Mouse (Mus musculus) kidney, embryonic 16.5 days (tissue): Measurements from ENCODE around the gene Syt1. TPM values are rescaled to one million over a fixed set of nuclear protein-coding genes. Genes with fewer than 3 reads are reported as not detected.
A peak's percentile ranks its signal among the peaks of the same experiment; 100 is the strongest.

Experiments
- ATAC-seq: fragments of 200-750 bp; cut with Nextera tagmentation; 2 replicates; pipeline ENCODE4 v1.8.0; 2017; ENCODE audit warnings: moderate TSS enrichment; ENCODE audit not compliant: low FRiP score, low TSS enrichment
- H3K27ac ChIP-seq: fragments of 300-500 bp; sonication (generic); 2 replicates; pipeline ENCODE4 v1.5.1; 2014; ENCODE audit warnings: low read length
- H3K27me3 ChIP-seq: fragments of 300-500 bp; sonication (generic); 2 replicates; pipeline ENCODE4 v1.6.1; 2014; ENCODE audit warnings: low read length, control low read depth, mixed read lengths; ENCODE audit not compliant: insufficient read depth
- H3K36me3 ChIP-seq: fragments of 300-500 bp; sonication (generic); 2 replicates; pipeline ENCODE4 v1.6.1; 2014; ENCODE audit warnings: low read length, control low read depth, mixed read lengths; ENCODE audit not compliant: insufficient read depth
- H3K4me1 ChIP-seq: fragments of 300-500 bp; sonication (generic); 2 replicates; pipeline ENCODE4 v1.6.1; 2014; ENCODE audit warnings: low read length, control low read depth, mixed read lengths; ENCODE audit not compliant: insufficient read depth
- H3K4me2 ChIP-seq: fragments of 300-500 bp; sonication (generic); replicated peaks from 2 replicates; pipeline ENCODE4 v1.6.1; 2014; ENCODE audit warnings: low read depth, low read length
- H3K4me3 ChIP-seq: fragments of 300-500 bp; sonication (generic); 2 replicates; pipeline ENCODE4 v1.5.1; 2014; ENCODE audit warnings: mild to moderate bottlenecking, low read length
- H3K9ac ChIP-seq: fragments of 300-500 bp; sonication (generic); replicated peaks from 2 replicates; pipeline ENCODE4 v1.6.1; 2014; ENCODE audit warnings: low read length
- H3K9me3 ChIP-seq: fragments of 300-500 bp; sonication (generic); 2 replicates; pipeline ENCODE4 v1.6.1; 2016; ENCODE audit warnings: low read length, control low read depth
- WGBS: fragments of 180-500 bp; shearing (Covaris S2); extraction: QIAGEN DNeasy Blood & Tissue Kit; methylation state at CpG from one replicate; pipeline ENCODE4 v1.1.7; 2014; 5-methylcytosine and 5-hydroxymethylcytosine counted together
- polyA plus RNA-seq: library from polyadenylated mRNA; unstranded; fragments of >200 nt; fragmentation: Nextera tagmentation; extraction: Ambion mirVana; gene quantifications from 2 replicates; pipeline ENCODE4 v1.2.1, GENCODE M21; 2015

Gene Syt1
- polyA plus RNA-seq, 1 experiment from 2014 or later = 1.2 TPM

GRCm38 (mm10) chr10:108892441-108892840 lies 118.3 kb downstream of the Syt1 start:
- 89% methylated on average over 1 of the region's 1 CpGs for WGBS
- ATAC-seq = no peak
- H3K4me1 ChIP-seq = no peaks in the 10 kb centered on the region

GRCm38 (mm10) chr10:108889084-108889483 lies 121.7 kb downstream of the Syt1 start:
- WGBS = 81% methylated on average over 4 of the region's 4 CpGs
- H3K27ac ChIP-seq = no peak overlapping the region
- no peaks in the 10 kb centered on the region for H3K27me3 ChIP-seq
- no peaks in the 10 kb centered on the region for H3K9me3 ChIP-seq
- H3K4me1 ChIP-seq = no peaks in the 10 kb centered on the region
- H3K4me2 ChIP-seq = no peak overlapping the region
- no peak for ATAC-seq
- H3K36me3 ChIP-seq = no peaks in the 10 kb centered on the region
- H3K9ac ChIP-seq = no peak overlapping the region
- no peak overlapping the region for H3K4me3 ChIP-seq

More at GRCm38 (mm10) chr10:108892441-108892840, 118.3 kb downstream of the Syt1 start:
- Histone ChIP-seq H3K27me3 (no peaks in the 10 kb centered on the region), H3K4me3 (no peak overlapping the region), H3K9ac (no peak overlapping the region), H3K36me3 (no peaks in the 10 kb centered on the region), H3K27ac (no peak overlapping the region), H3K4me2 (no peak overlapping the region), H3K9me3 (no peaks in the 10 kb centered on the region)

GRCm38 (mm10) chr10:108886781-108887180 lies 124.0 kb downstream of the Syt1 start:
- Histone ChIP-seq H3K4me1 (no peaks in the 10 kb centered on the region), H3K9ac (no peak overlapping the region)

GRCm38 (mm10) chr10:108885769-108886168 lies 125.0 kb downstream of the Syt1 start:
- Histone ChIP-seq H3K4me1 (no peaks in the 10 kb centered on the region), H3K27me3 (no peaks in the 10 kb centered on the region), H3K4me2 (no peak overlapping the region), H3K4me3 (no peak overlapping the region), H3K27ac (no peak overlapping the region), H3K9me3 (no peaks in the 10 kb centered on the region), H3K36me3 (no peaks in the 10 kb centered on the region), H3K9ac (no peak overlapping the region)
- WGBS = 95% methylated on average over 1 of the region's 1 CpGs
- no peak for ATAC-seq

More at GRCm38 (mm10) chr10:108886781-108887180, 124.0 kb downstream of the Syt1 start:
- no peaks in the 10 kb centered on the region for H3K27me3 ChIP-seq
- H3K9me3 ChIP-seq = no peaks in the 10 kb centered on the region
- no peak overlapping the region for H3K4me2 ChIP-seq
- no peaks in the 10 kb centered on the region for H3K36me3 ChIP-seq
- H3K27ac ChIP-seq = no peak overlapping the region
- no peak overlapping the region for H3K4me3 ChIP-seq
- ATAC-seq = no peak

GRCm38 (mm10) chr10:108884520-108884919 lies 126.3 kb downstream of the Syt1 start:
- Histone ChIP-seq H3K9ac (no peak overlapping the region), H3K4me1 (no peaks in the 10 kb centered on the region), H3K27ac (no peak overlapping the region), H3K9me3 (no peaks in the 10 kb centered on the region), H3K4me3 (no peak overlapping the region), H3K36me3 (no peaks in the 10 kb centered on the region), H3K4me2 (no peak overlapping the region), H3K27me3 (no peaks in the 10 kb centered on the region)
- no peak for ATAC-seq
- WGBS = 43% methylated on average over 1 of the region's 1 CpGs

GRCm38 (mm10) chr10:108880372-108880771 lies 130.4 kb downstream of the Syt1 start:
- Histone ChIP-seq H3K4me1 (no peaks in the 10 kb centered on the region), H3K9ac (no peak overlapping the region), H3K27me3 (no peaks in the 10 kb centered on the region), H3K4me3 (no peak overlapping the region), H3K9me3 (no peaks in the 10 kb centered on the region), H3K27ac (no peak overlapping the region), H3K36me3 (no peaks in the 10 kb centered on the region), H3K4me2 (no peak overlapping the region)
- ATAC-seq = no peak
- WGBS = 86% methylated on average over 2 of the region's 2 CpGs

GRCm38 (mm10) chr10:108875730-108876129 lies 135.1 kb downstream of the Syt1 start:
- Histone ChIP-seq H3K9ac (no peak overlapping the region), H3K27ac (no peak overlapping the region), H3K4me2 (no peak overlapping the region), H3K27me3 (no peaks in the 10 kb centered on the region), H3K9me3 (no peaks in the 10 kb centered on the region), H3K36me3 (no peaks in the 10 kb centered on the region), H3K4me3 (no peak overlapping the region), H3K4me1 (no peaks in the 10 kb centered on the region)
- WGBS = 40% methylated on average over 5 of the region's 5 CpGs
- ATAC-seq = peak; percentile 79; the same call in 1 of the 2 replicates

GRCm38 (mm10) chr10:108874687-108875086 lies 136.1 kb downstream of the Syt1 start:
- no peak overlapping the region for H3K4me3 ChIP-seq
- H3K36me3 ChIP-seq = no peaks in the 10 kb centered on the region
- H3K4me1 ChIP-seq = no peaks in the 10 kb centered on the region
- H3K9me3 ChIP-seq = no peaks in the 10 kb centered on the region
- H3K27ac ChIP-seq = no peak overlapping the region
- H3K27me3 ChIP-seq = no peaks in the 10 kb centered on the region
- peak; percentile 51; the same call in 1 of the 2 replicates for ATAC-seq
- WGBS = 48% methylated on average over 4 of the region's 4 CpGs
- H3K9ac ChIP-seq = no peak overlapping the region
- no peak overlapping the region for H3K4me2 ChIP-seq

GRCm38 (mm10) chr10:108872359-108872758 lies 138.4 kb downstream of the Syt1 start:
- H3K36me3 ChIP-seq = no peaks in the 10 kb centered on the region
- H3K9ac ChIP-seq = no peak overlapping the region
- ATAC-seq = no peak
- H3K27ac ChIP-seq = no peak overlapping the region
- H3K9me3 ChIP-seq = no peaks in the 10 kb centered on the region
- H3K27me3 ChIP-seq = no peaks in the 10 kb centered on the region
- 89% methylated on average over 6 of the region's 6 CpGs for WGBS
- H3K4me2 ChIP-seq = no peak overlapping the region
- no peak overlapping the region for H3K4me3 ChIP-seq
- no peaks in the 10 kb centered on the region for H3K4me1 ChIP-seq

- no peaks in the 10 kb centered on the region for H3K36me3 ChIP-seq
- WGBS = 51% methylated on average over 4 of the region's 4 CpGs
- no peak for ATAC-seq
- no peaks in the 10 kb centered on the region for H3K27me3 ChIP-seq
- H3K4me1 ChIP-seq = no peaks in the 10 kb centered on the region
- no peaks in the 10 kb centered on the region for H3K9me3 ChIP-seq
- no peak overlapping the region for H3K27ac ChIP-seq
- no peak overlapping the region for H3K4me2 ChIP-seq
- no peak overlapping the region for H3K4me3 ChIP-seq
- H3K9ac ChIP-seq = no peak overlapping the region
Observed at GRCm38 (mm10) chr10:108870586-108870985, 140.2 kb downstream of the Syt1 start.
